Mouse (Mus musculus): ENCODE measurements around the gene Bcl11b.

DNA sequence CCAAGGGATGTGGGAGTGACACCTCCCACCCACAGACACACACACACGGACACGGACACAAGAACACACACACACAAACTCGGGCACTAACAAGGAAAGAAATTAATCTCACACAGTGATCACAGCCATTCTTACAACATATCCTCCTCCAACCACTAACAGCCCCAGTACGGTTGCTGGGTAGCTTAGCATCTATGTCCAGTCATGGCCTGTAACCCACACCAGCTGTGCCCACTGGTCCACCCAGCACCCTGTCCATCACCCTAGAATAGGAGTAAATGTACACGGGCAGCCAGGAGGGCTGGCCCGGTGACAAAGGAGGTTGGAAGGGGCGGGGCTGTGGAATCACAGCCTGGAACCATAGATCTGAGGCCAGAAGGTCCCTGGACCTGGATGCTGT is 74.5 kb downstream of the Bcl11b start:
- no peak for TF ChIP-seq EP300 (IDR thresholded peaks at IDR 0.05; ENCODE audit: insufficient read depth, low read depth, low read length)
- TF ChIP-seq CTCF (IDR thresholded peaks at IDR 0.05), result no peak
